Mouse (Mus musculus) stomach, embryonic 16.5 days (tissue): ENCODE data around the gene Kcne1. TPM values are rescaled to one million over a fixed set of nuclear protein-coding genes. Genes with fewer than 3 reads are reported as not detected.

Source experiments
- ATAC-seq: fragments of 200-750 bp; cut with Nextera tagmentation; 2 replicates; pipeline ENCODE4 v1.8.0; 2017; ENCODE audit warnings: moderate number of reproducible peaks, moderate TSS enrichment; ENCODE audit not compliant: insufficient read depth, low FRiP score
- H3K27ac ChIP-seq: fragments of 300-500 bp; sonication (generic); 2 replicates; pipeline ENCODE4 v1.5.1; 2014; ENCODE audit warnings: low read length
- H3K27me3 ChIP-seq: fragments of 300-500 bp; sonication (generic); 2 replicates; pipeline ENCODE4 v1.6.1; 2014; ENCODE audit warnings: low read length, control low read depth, mixed read lengths; ENCODE audit not compliant: control insufficient read depth, insufficient read depth
- H3K36me3 ChIP-seq: fragments of 300-500 bp; sonication (generic); 2 replicates; pipeline ENCODE4 v1.6.1; 2014; ENCODE audit warnings: low read length; ENCODE audit not compliant: control insufficient read depth, insufficient read depth
- H3K4me1 ChIP-seq: fragments of 300-500 bp; sonication (generic); 2 replicates; pipeline ENCODE4 v1.6.1; 2014; ENCODE audit warnings: low read length, control low read depth, mixed read lengths; ENCODE audit not compliant: control insufficient read depth, insufficient read depth
- H3K4me2 ChIP-seq: fragments of 300-500 bp; sonication (generic); 2 replicates; pipeline ENCODE4 v1.6.1; 2014; ENCODE audit warnings: low read depth, low read length, mixed read lengths
- H3K4me3 ChIP-seq: fragments of 300-500 bp; sonication (generic); replicated peaks from 2 replicates; pipeline ENCODE4 v1.5.1; 2014; ENCODE audit warnings: mild to moderate bottlenecking, low read length
- H3K9ac ChIP-seq: fragments of 300-500 bp; sonication (generic); 2 replicates; pipeline ENCODE4 v1.6.1; 2014; ENCODE audit warnings: low read length
- H3K9me3 ChIP-seq: fragments of 300-500 bp; sonication (generic); replicated peaks from 2 replicates; pipeline ENCODE4 v1.6.1; 2016; ENCODE audit warnings: low read length, control low read depth; ENCODE audit not compliant: control insufficient read depth
- WGBS: fragments of 180-500 bp; shearing (Covaris S2); extraction: QIAGEN DNeasy Blood & Tissue Kit; methylation state at CpG from one replicate; pipeline ENCODE4 v1.1.7; 2014; 5-methylcytosine and 5-hydroxymethylcytosine counted together
- polyA plus RNA-seq: library from polyadenylated mRNA; unstranded; fragments of >200 nt; fragmentation: Nextera tagmentation; extraction: Ambion mirVana; gene quantifications from 2 replicates; pipeline ENCODE4 v1.2.1, GENCODE M21; 2015

The Kcne1 gene
- polyA plus RNA-seq, 1 experiment from 2014 or later, result 0.92 TPM

DNA sequence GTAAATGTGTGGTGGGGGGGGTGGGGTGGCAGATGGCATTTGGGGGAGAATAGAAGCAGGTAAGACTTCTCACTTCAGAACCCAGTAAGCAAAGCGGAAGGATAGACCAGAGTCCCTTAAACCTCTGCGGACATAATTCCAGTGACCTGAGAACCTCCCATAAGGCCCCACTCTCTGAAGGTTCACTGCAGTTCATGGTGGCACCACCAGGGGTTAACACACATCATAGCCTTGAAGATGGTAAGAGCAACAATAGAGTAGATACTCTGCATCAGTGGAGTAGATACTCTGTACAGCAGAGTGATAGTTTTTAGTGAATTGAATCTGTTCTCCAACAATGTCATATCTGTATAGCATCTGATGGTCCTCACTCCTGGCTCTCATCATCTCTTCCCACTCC is 53.7 kb downstream of the Kcne1 start:
- H3K27me3 ChIP-seq, result no peaks in the 10 kb centered on the region
- H3K9me3 ChIP-seq, result no peaks in the 10 kb centered on the region
- WGBS, result 91% methylated on average over 2 of the region's 2 CpGs
- H3K27ac ChIP-seq, result no peak overlapping the region
- peaks cover 9% of the 10 kb centered on the region for H3K4me1 ChIP-seq
- no peak overlapping the region for H3K4me3 ChIP-seq
- H3K4me2 ChIP-seq, result no peak overlapping the region
- ATAC-seq, result no peak
- H3K9ac ChIP-seq, result no peak overlapping the region
- no peaks in the 10 kb centered on the region; the same call in 1 of the 2 replicates for H3K36me3 ChIP-seq

DNA sequence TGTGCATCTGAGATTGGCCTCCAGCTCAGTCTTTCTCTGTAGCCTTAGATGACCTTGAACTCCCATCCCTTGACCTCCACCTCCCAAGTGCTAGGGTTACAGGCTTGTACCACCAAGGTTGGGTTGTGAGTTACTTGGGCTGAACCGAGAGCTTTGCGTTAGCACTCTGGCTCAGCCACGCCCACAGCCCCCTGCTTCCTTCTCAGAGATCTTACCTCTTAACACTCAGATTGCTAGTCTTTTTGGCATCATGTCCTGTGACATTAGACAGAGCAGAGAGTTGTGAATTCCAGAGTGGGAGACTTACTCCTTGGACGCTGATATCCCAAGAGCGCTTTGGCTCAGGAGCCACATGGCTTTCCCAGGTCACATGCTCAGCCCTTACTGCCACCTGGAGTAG is 56.8 kb downstream of the Kcne1 start:
- H3K4me3 ChIP-seq, result peak overlapping the region; percentile 84
- WGBS, result 51% methylated on average over 5 of the region's 5 CpGs
- peak overlapping the region; percentile 91 for H3K4me2 ChIP-seq
- no peaks in the 10 kb centered on the region; the same call in 1 of the 2 replicates for H3K36me3 ChIP-seq
- H3K4me1 ChIP-seq, result peaks cover 9% of the 10 kb centered on the region
- peak overlapping the region; percentile 84 for H3K9ac ChIP-seq
- no peaks in the 10 kb centered on the region for H3K27me3 ChIP-seq
- peak overlapping the region; percentile 73; the same call in 1 of the 2 replicates for H3K27ac ChIP-seq
- no peaks in the 10 kb centered on the region for H3K9me3 ChIP-seq
- no peak for ATAC-seq

- peak overlapping the region; percentile 84 for H3K4me3 ChIP-seq
- 22% methylated on average over 5 of the region's 5 CpGs for WGBS
- H3K27me3 ChIP-seq, result no peaks in the 10 kb centered on the region
- H3K9ac ChIP-seq, result peak overlapping the region; percentile 84
- peak overlapping the region; percentile 73 for H3K27ac ChIP-seq
- peaks cover 9% of the 10 kb centered on the region for H3K4me1 ChIP-seq
- peak overlapping the region; percentile 91 for H3K4me2 ChIP-seq
- no peak for ATAC-seq
- no peaks in the 10 kb centered on the region; the same call in 1 of the 2 replicates for H3K36me3 ChIP-seq
- H3K9me3 ChIP-seq, result no peaks in the 10 kb centered on the region
These were observed 57.3 kb downstream of the Kcne1 start for GRCm38 (mm10) chr16:92301989-92302388.

DNA sequence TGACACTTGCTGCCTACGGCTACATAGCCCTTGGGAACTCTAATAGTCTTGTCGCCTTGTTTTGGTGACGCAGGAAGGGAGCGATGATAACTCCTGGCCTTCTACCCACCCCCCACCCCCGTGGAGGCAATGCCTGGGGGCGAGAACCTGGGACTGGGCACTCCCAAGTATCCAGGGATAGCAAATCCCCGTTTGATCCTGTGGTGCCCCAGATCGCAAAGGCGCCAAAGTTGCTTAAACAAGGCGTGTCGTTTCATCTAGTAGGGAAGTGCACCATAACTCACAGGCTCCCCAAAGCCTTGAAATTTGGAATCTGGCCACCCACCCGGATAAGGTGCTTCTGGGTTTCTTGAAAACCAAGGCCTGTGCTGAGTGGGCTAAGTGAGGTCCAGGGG is 57.9 kb downstream of the Kcne1 start:
- peak overlapping the region; percentile 91 for H3K4me2 ChIP-seq
- peak; percentile 69 for ATAC-seq
- no peaks in the 10 kb centered on the region for H3K9me3 ChIP-seq
- peaks cover 9% of the 10 kb centered on the region for H3K4me1 ChIP-seq
- H3K27me3 ChIP-seq, result no peaks in the 10 kb centered on the region
- H3K9ac ChIP-seq, result peak overlapping the region; percentile 84
- H3K36me3 ChIP-seq, result no peaks in the 10 kb centered on the region
- H3K27ac ChIP-seq, result peak overlapping the region; percentile 73
- under 1% methylated on average over 12 of the region's 12 CpGs for WGBS
- peak overlapping the region; percentile 84 for H3K4me3 ChIP-seq

GRCm38 (mm10) chr16:92300649-92301411 is 58.4 kb downstream of the Kcne1 start, which contains the start of gene Smim11:
Gene Smim11, plus strand, starts transcription at chr16:92301286.
- Histone ChIP-seq H3K27ac (peak within 1 kb of the TSS; percentile 73), H3K9me3 (no peaks in the 10 kb centered on the region), H3K4me3 (peak within 1 kb of the TSS; percentile 84), H3K9ac (peak within 1 kb of the TSS; percentile 84), H3K27me3 (no peaks in the 10 kb centered on the region), H3K4me1 (peaks cover 9% of the 10 kb centered on the region), H3K4me2 (peak within 1 kb of the TSS; percentile 91), H3K36me3 (no peaks in the 10 kb centered on the region)
- peak; percentile 92 for ATAC-seq
- WGBS, result 9% methylated on average over 32 of the region's 32 CpGs

Other genes starting within 250 kb of the Kcne1 start
- gene Kcne2, start 67.1 kb downstream of the Kcne1 start, polyA plus RNA-seq, result 5.1 and 6.0 TPM in 2 replicates
- 120 and 153 TPM in 2 replicates for gene Smim11, start 58.2 kb downstream of the Kcne1 start, polyA plus RNA-seq
- gene Fam243, start 38.0 kb downstream of the Kcne1 start, polyA plus RNA-seq, result not detected in 2 replicates
- 19.6 and 21.6 TPM in 2 replicates for gene Rcan1, start 111.4 kb upstream of the Kcne1 start, polyA plus RNA-seq
- gene Clic6, start 126.3 kb upstream of the Kcne1 start, polyA plus RNA-seq, result 17.8 and 20.3 TPM in 2 replicates